Mouse (Mus musculus): Measurements from ENCODE around the gene 1700015F17Rik. TPM values are rescaled to one million over a fixed set of nuclear protein-coding genes. Genes with fewer than 3 reads are reported as not detected.
A peak's percentile ranks its signal among the peaks of the same experiment; 100 is the strongest.

Gene 1700015F17Rik
- total and polyA plus RNA-seq, 3 experiments, result not detected

DNA sequence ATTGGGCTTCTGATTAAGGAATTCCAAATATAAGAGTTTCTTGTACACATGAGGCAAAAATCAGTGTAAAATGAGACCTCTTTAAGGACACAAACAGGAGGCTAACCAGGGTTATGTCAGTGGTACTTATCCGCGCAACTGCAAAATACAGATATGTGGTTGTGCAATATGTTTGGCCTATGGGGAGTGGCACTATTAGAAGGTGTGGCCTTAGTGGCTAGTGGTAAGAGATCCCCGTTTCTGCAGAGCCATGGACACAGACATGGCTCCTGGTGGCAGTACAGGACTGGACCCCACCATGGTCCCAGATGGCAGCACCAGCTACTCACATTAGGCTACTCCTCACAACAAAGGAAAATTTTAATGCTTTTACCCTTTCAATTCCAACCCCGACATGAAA, 16.1 kb upstream of the 1700015F17Rik start:
- Histone ChIP-seq H3K79me2 (replicated peaks; ENCODE audit: control insufficient read depth, extremely low read depth, insufficient read depth, poor library complexity, severe bottlenecking) (no peaks in the 10 kb centered on the region), H3K9me3 (replicated peaks; ENCODE audit: low read length) (peaks cover 5% of the 10 kb centered on the region), H3K4me2 (ENCODE audit: insufficient read depth, low read depth, poor library complexity, severe bottlenecking) (no peak overlapping the region), H3K36me3 (replicated peaks in 1 of 2; ENCODE audit: control insufficient read depth in 1 of 2, insufficient read depth in 1 of 2, low read length in 1 of 2) (no peaks in the 10 kb centered on the region), H3K27ac (ENCODE audit: insufficient read depth, low read depth) (no peak overlapping the region), H3K4me3 (replicated peaks in 1 of 3; ENCODE audit: low read depth in 2 of 3, low read length in 2 of 3, poor library complexity in 1 of 3) (no peak overlapping the region), H3K27me3 (replicated peaks) (no peaks in the 10 kb centered on the region), H3K9ac (ENCODE audit: insufficient read depth, low read depth) (no peak overlapping the region), H3K4me1 (ENCODE audit: control insufficient read depth in 1 of 2, insufficient read depth in 2 of 2) (no peaks in the 10 kb centered on the region)
- no peak for TF ChIP-seq MEF2A (IDR thresholded peaks at IDR 0.05; ENCODE audit: borderline replicate concordance, low read depth, low read length)
- no peak for TF ChIP-seq ELF1 (IDR thresholded peaks at IDR 0.05; ENCODE audit: low read depth, low read length)
- no peak for TF ChIP-seq POLR2AphosphoS2 (IDR thresholded peaks at IDR 0.05; ENCODE audit: low read depth, low read length)
- TF ChIP-seq NELFE (IDR thresholded peaks at IDR 0.05; ENCODE audit: low read depth, low read length), result no peak
- TF ChIP-seq BHLHE40 (IDR thresholded peaks at IDR 0.05; ENCODE audit: low read depth, low read length), result no peak
- no peak for TF ChIP-seq TCF12 (IDR thresholded peaks at IDR 0.05; ENCODE audit: low read depth, low read length)
- TF ChIP-seq JUN (IDR thresholded peaks at IDR 0.05; ENCODE audit: insufficient read depth, low read depth, low read length), result no peak
- no peak for TF ChIP-seq E2F4 (IDR thresholded peaks at IDR 0.05; ENCODE audit: insufficient replicate concordance, low read depth, low read length)
- no peak for TF ChIP-seq USF1 (IDR thresholded peaks at IDR 0.05; ENCODE audit: low read depth, low read length)
- in situ Hi-C loops (cut with MboI; ENCODE audit: low pct_ligation_motif_present, low pct_unique_long_range_greater_than_20kb, low sequenced_read_pairs) (loop anchor here (10.0 kb wide), 1 partner anchor 260 kb away; no protein-coding TSS in a partner anchor), dilution Hi-C loops (cut with MboI; ENCODE audit: extremely low pct_ligation_motif_present, extremely low pct_unique_long_range_greater_than_20kb, low sequenced_read_pairs) (no loop called here)
- no peak for DNase-seq (ENCODE audit: extremely low read depth)

DNA sequence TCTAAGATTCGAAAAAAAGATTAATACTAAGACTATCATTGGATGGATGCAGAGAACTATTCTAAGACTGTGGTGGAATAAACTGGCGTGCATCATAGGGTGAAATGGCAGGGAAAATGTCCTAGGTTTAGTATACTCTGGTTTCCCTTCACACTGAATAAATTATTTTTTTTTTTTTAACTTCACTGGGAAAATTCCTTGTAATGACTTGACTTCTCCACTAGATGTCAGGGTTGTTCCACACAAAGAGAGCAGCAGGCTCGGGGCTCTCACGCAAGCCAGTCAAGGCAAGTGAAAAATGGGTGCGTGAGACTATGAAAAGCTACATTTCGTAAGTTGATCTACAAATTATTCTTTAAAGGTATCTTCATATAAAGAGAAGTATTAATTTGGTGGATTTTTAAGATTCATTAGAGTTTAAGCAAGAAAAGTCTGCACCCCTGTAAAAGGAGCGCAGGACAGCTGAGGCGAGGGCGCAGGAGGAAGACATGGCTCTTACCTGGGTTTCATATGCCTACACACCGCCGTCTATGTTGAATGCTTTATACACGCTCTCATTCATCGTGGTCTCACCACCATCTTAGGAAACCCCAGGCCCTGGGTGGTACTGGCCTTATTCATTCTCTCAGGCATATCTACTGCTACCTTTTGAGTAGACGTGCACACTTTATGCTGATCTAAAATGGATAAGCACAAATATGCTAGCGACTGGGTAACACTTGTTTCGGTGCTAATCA, 15.5 kb upstream of the 1700015F17Rik start:
- Histone ChIP-seq H3K27me3 (replicated peaks) (no peaks in the 10 kb centered on the region), H3K4me1 (ENCODE audit: control insufficient read depth in 1 of 2, insufficient read depth in 2 of 2) (no peaks in the 10 kb centered on the region), H3K9me3 (replicated peaks; ENCODE audit: low read length) (peaks cover 5% of the 10 kb centered on the region), H3K27ac (ENCODE audit: insufficient read depth, low read depth) (no peak overlapping the region), H3K79me2 (replicated peaks; ENCODE audit: control insufficient read depth, extremely low read depth, insufficient read depth, poor library complexity, severe bottlenecking) (no peaks in the 10 kb centered on the region), H3K4me3 (replicated peaks in 1 of 3; ENCODE audit: low read depth in 2 of 3, low read length in 2 of 3, poor library complexity in 1 of 3) (no peak overlapping the region), H3K9ac (ENCODE audit: insufficient read depth, low read depth) (no peak overlapping the region), H3K4me2 (ENCODE audit: insufficient read depth, low read depth, poor library complexity, severe bottlenecking) (no peak overlapping the region), H3K36me3 (replicated peaks in 1 of 2; ENCODE audit: control insufficient read depth in 1 of 2, insufficient read depth in 1 of 2, low read length in 1 of 2) (no peaks in the 10 kb centered on the region)
- dilution Hi-C loops (cut with MboI; ENCODE audit: extremely low pct_ligation_motif_present, extremely low pct_unique_long_range_greater_than_20kb, low sequenced_read_pairs) (no loop called here), in situ Hi-C loops (cut with MboI; ENCODE audit: low pct_ligation_motif_present, low pct_unique_long_range_greater_than_20kb, low sequenced_read_pairs) (loop anchor here (10.0 kb wide), 1 partner anchor 260 kb away; no protein-coding TSS in a partner anchor)
- TF ChIP-seq NRF1 (IDR thresholded peaks at IDR 0.05; ENCODE audit: low read depth, low read length) (0 out of 2 replicates have a peak, but pooled peaks have one; percentile 12), HCFC1 (IDR thresholded peaks at IDR 0.05; ENCODE audit: low read depth, low read length) (no peak), ZMIZ1 (IDR thresholded peaks at IDR 0.05; ENCODE audit: low read depth, low read length) (no peak), SMC3 (IDR thresholded peaks at IDR 0.05; ENCODE audit: low read depth, low read length) (peak; percentile 84), IRF4 (IDR thresholded peaks at IDR 0.05; ENCODE audit: low read depth, low read length) (0 out of 2 replicates have a peak, but pooled peaks have one; percentile 28), ZC3H11A (IDR thresholded peaks at IDR 0.05; ENCODE audit: low read depth, low read length) (peak; percentile 53), JUND (conservative IDR thresholded peaks at IDR 0.05; ENCODE audit: low read depth, low read length) (no peak), RAD21 (IDR thresholded peaks at IDR 0.05; ENCODE audit: low read depth, low read length) (peak; percentile 98), CTCF (conservative IDR thresholded peaks at IDR 0.05 in 1 of 2, IDR thresholded peaks at IDR 0.05 in 1 of 2; ENCODE audit: low read depth in 2 of 2, low read length in 2 of 2) (peak; percentile 60 to 91; a peak in 3 of 4 replicates), ZNF384 (IDR thresholded peaks at IDR 0.05; ENCODE audit: low read depth, low read length) (peak; percentile 97)
- peak; percentile 56 for DNase-seq (ENCODE audit: extremely low read depth)
